ENCODE assay signal across 20 mouse cellular contexts in genomic region chr3:90448626-90449025, GRCm38 (mm10). TPM values are rescaled to one million over a fixed set of nuclear protein-coding genes. Genes with fewer than 3 reads are reported as not detected.
A peak's percentile ranks its signal among the peaks of the same experiment; 100 is the strongest.
DNase-seq lines count a peak whose midpoint lies in the region; ATAC-seq lines count a peak whose summit lies in the region.
"Had no signal": no experiment of that assay in that cellular context is flagged by ENCODE, and none has a peak within 500 bp of the region (broad histone marks: within the 10 kb centered on the region; RNA-seq: fewer than 3 reads in every experiment).

No protein-coding gene starts in this region.

- no peak overlapping the region for H3K4me2 ChIP-seq in heart, embryonic 16.5 days (ENCODE audit: low read depth, low read length)
- no peak overlapping the region for H3K4me2 ChIP-seq in lung, embryonic 16.5 days (ENCODE audit: low read depth, low read length)
- H3K4me2 ChIP-seq in kidney, embryonic 16.5 days (replicated peaks; ENCODE audit: low read depth, low read length), result no peak overlapping the region
- H3K4me2 ChIP-seq in limb, embryonic 11.5 days (ENCODE audit: low read depth, severe bottlenecking), result no peak overlapping the region
- no peak overlapping the region for H3K4me2 ChIP-seq in neural tube, embryonic 15.5 days
- H3K4me2 ChIP-seq: forebrain, embryonic 13.5 days; limb, embryonic 13.5 days; midbrain, embryonic 12.5 days; stomach, embryonic 15.5 days had no signal

- peak overlapping the region; percentile 14; the same call in 1 of the 2 replicates for H3K27ac ChIP-seq in heart, embryonic 16.5 days (ENCODE audit: low read length)
- H3K27ac ChIP-seq in lung, embryonic 16.5 days (ENCODE audit: low read length), result peak overlapping the region; percentile 35
- H3K27ac ChIP-seq in kidney, embryonic 16.5 days (ENCODE audit: low read length), result peak overlapping the region; percentile 54
- 0 out of 2 replicates have a peak overlapping the region, but pooled peaks have one; percentile 30 for H3K27ac ChIP-seq in limb, embryonic 11.5 days (replicated peaks; ENCODE audit: low read depth, low read length)
- H3K27ac ChIP-seq in neural tube, embryonic 15.5 days (replicated peaks), result no peak overlapping the region
- H3K27ac ChIP-seq: forebrain, embryonic 13.5 days; layer of hippocampus, adult 2 months; limb, embryonic 13.5 days; midbrain, embryonic 12.5 days; stomach, embryonic 15.5 days had no signal

- no peaks in the 10 kb centered on the region for H3K27me3 ChIP-seq in heart, embryonic 16.5 days (ENCODE audit: control insufficient read depth, insufficient read depth, low read length)
- no peaks in the 10 kb centered on the region for H3K27me3 ChIP-seq in lung, embryonic 16.5 days (ENCODE audit: control insufficient read depth, insufficient read depth, low read depth, low read length)
- no peaks in the 10 kb centered on the region for H3K27me3 ChIP-seq in kidney, embryonic 16.5 days (ENCODE audit: insufficient read depth, low read length)
- H3K27me3 ChIP-seq in limb, embryonic 11.5 days (ENCODE audit: control insufficient read depth, insufficient read depth, low read length), result no peaks in the 10 kb centered on the region
- H3K27me3 ChIP-seq in neural tube, embryonic 15.5 days (replicated peaks), result no peaks in the 10 kb centered on the region; the same call in 1 of the 2 replicates
- H3K27me3 ChIP-seq: forebrain, embryonic 13.5 days; midbrain, embryonic 12.5 days; stomach, embryonic 15.5 days had no signal

- no peak for DNase-seq in heart, adult 18-20 months
- DNase-seq in lung, postnatal 36 days, result no peak
- no peak for DNase-seq in limb, embryonic 11.5 days (ENCODE audit: low spot score)
- DNase-seq: adrenal gland, postnatal 36 days; cerebellum, adult 9-11 months; embryo, embryonic 11 days; heart, postnatal 4 days; spleen, adult 18-20 months; thymus, postnatal 14 days had no signal

- no peak for ATAC-seq in heart, embryonic 16.5 days (replicated peaks; ENCODE audit: extremely low read depth, insufficient read depth, low FRiP score)
- ATAC-seq in lung, embryonic 16.5 days (ENCODE audit: low read depth), result no peak
- ATAC-seq in kidney, embryonic 16.5 days (ENCODE audit: low FRiP score, low TSS enrichment), result no peak
- no peak for ATAC-seq in limb, embryonic 11.5 days (ENCODE audit: insufficient number of reproducible peaks, low FRiP score, low TSS enrichment, low read depth)
- ATAC-seq in neural tube, embryonic 15.5 days (ENCODE audit: low FRiP score), result no peak
- ATAC-seq: CD4-positive, CD25-positive, alpha-beta regulatory T cell, adult 4 months; forebrain, embryonic 13.5 days had no signal

- 57% methylated on average over 6 of the region's 6 CpGs for WGBS in heart, embryonic 16.5 days
- 49% methylated on average over 6 of the region's 6 CpGs for WGBS in lung, embryonic 16.5 days
- WGBS in kidney, embryonic 16.5 days, result 55% methylated on average over 6 of the region's 6 CpGs
- 47% methylated on average over 6 of the region's 6 CpGs for WGBS in limb, embryonic 11.5 days
- WGBS in neural tube, embryonic 15.5 days, result 30% methylated on average over 6 of the region's 6 CpGs

- H3K9ac ChIP-seq in heart, embryonic 16.5 days (ENCODE audit: low read length), result no peak overlapping the region
- no peak overlapping the region for H3K9ac ChIP-seq in lung, embryonic 16.5 days (ENCODE audit: low read length)
- no peak overlapping the region for H3K9ac ChIP-seq in kidney, embryonic 16.5 days (replicated peaks; ENCODE audit: low read length)
- peak overlapping the region; percentile 43; the same call in 1 of the 2 replicates for H3K9ac ChIP-seq in limb, embryonic 11.5 days (ENCODE audit: low read length)
- no peak overlapping the region for H3K9ac ChIP-seq in neural tube, embryonic 15.5 days (replicated peaks)
- H3K9ac ChIP-seq: forebrain, embryonic 13.5 days; limb, embryonic 13.5 days; midbrain, embryonic 12.5 days; stomach, embryonic 15.5 days had no signal

- no peak overlapping the region for H3K4me3 ChIP-seq in heart, embryonic 16.5 days (ENCODE audit: low read length)
- no peak overlapping the region for H3K4me3 ChIP-seq in lung, embryonic 16.5 days (ENCODE audit: low read length)
- no peak overlapping the region for H3K4me3 ChIP-seq in kidney, embryonic 16.5 days (ENCODE audit: low read length)
- H3K4me3 ChIP-seq in limb, embryonic 11.5 days (ENCODE audit: low read depth, low read length), result no peak overlapping the region
- no peak overlapping the region for H3K4me3 ChIP-seq in neural tube, embryonic 15.5 days (replicated peaks)
- H3K4me3 ChIP-seq: forebrain, embryonic 13.5 days; layer of hippocampus, adult 2 months; limb, embryonic 13.5 days; midbrain, embryonic 12.5 days; stomach, embryonic 15.5 days had no signal

- no peaks in the 10 kb centered on the region for H3K36me3 ChIP-seq in heart, embryonic 16.5 days (ENCODE audit: control insufficient read depth, insufficient read depth)
- H3K36me3 ChIP-seq in lung, embryonic 16.5 days (ENCODE audit: control insufficient read depth, insufficient read depth, low read length), result no peaks in the 10 kb centered on the region
- no peaks in the 10 kb centered on the region for H3K36me3 ChIP-seq in kidney, embryonic 16.5 days (ENCODE audit: insufficient read depth, low read length)
- H3K36me3 ChIP-seq in limb, embryonic 11.5 days (ENCODE audit: control insufficient read depth, insufficient read depth, low read length), result no peaks in the 10 kb centered on the region
- H3K36me3 ChIP-seq in neural tube, embryonic 15.5 days, result no peaks in the 10 kb centered on the region
- H3K36me3 ChIP-seq: limb, embryonic 13.5 days; midbrain, embryonic 12.5 days; stomach, embryonic 15.5 days had no signal

- 0 out of 2 replicates have a peak, but pooled peaks cover under 1% of the 10 kb centered on the region for H3K9me3 ChIP-seq in heart, embryonic 16.5 days (replicated peaks; ENCODE audit: control insufficient read depth, low read length)
- peaks cover 2% of the 10 kb centered on the region; the same call in 1 of the 2 replicates for H3K9me3 ChIP-seq in lung, embryonic 16.5 days (ENCODE audit: control insufficient read depth, low read length)
- H3K9me3 ChIP-seq in kidney, embryonic 16.5 days (ENCODE audit: low read length), result no peaks in the 10 kb centered on the region
- H3K9me3 ChIP-seq in limb, embryonic 11.5 days (ENCODE audit: control insufficient read depth, low read length), result no peaks in the 10 kb centered on the region
- H3K9me3 ChIP-seq in neural tube, embryonic 15.5 days (replicated peaks), result no peaks in the 10 kb centered on the region
- H3K9me3 ChIP-seq: forebrain, embryonic 13.5 days; limb, embryonic 13.5 days; midbrain, embryonic 12.5 days; stomach, embryonic 15.5 days had no signal

- H3K4me1 ChIP-seq in heart, embryonic 16.5 days (ENCODE audit: control insufficient read depth, insufficient read depth, low read length), result peaks cover 14% of the 10 kb centered on the region
- peaks cover 10% of the 10 kb centered on the region for H3K4me1 ChIP-seq in lung, embryonic 16.5 days (replicated peaks; ENCODE audit: control insufficient read depth, insufficient read depth, low read length)
- peaks cover 20% of the 10 kb centered on the region for H3K4me1 ChIP-seq in kidney, embryonic 16.5 days (ENCODE audit: insufficient read depth, low read length)
- H3K4me1 ChIP-seq in limb, embryonic 11.5 days (ENCODE audit: control insufficient read depth, insufficient read depth, low read length), result peaks cover 6% of the 10 kb centered on the region; the same call in 1 of the 2 replicates
- H3K4me1 ChIP-seq in neural tube, embryonic 15.5 days, result peaks cover 18% of the 10 kb centered on the region

RNA-seq across cellular contexts. Expression of gene Ints3, which starts 15.2 kb away (rescaled TPM):
- 18.4 and 19.8 TPM in 2 replicates for polyA plus RNA-seq in heart, embryonic 16.5 days (2015; fragmentation: Nextera tagmentation; extraction: Ambion mirVana)
- total RNA-seq in heart, adult 18-20 months (2021), result 10 to 100 TPM; 24.6 TPM
- polyA plus RNA-seq in lung, embryonic 16.5 days (2015; fragmentation: Nextera tagmentation; extraction: Ambion mirVana), result 28.7 and 28.8 TPM in 2 replicates
- polyA plus RNA-seq in kidney, embryonic 16.5 days (2015; fragmentation: Nextera tagmentation; extraction: Ambion mirVana), result 32.7 and 33.3 TPM in 2 replicates
- 47.2 and 56.7 TPM in 2 replicates for polyA plus RNA-seq in limb, embryonic 11.5 days (2014; fragmentation: Nextera tagmentation; extraction: Ambion mirVana)
- 29.8 and 31.5 TPM in 2 replicates for polyA plus RNA-seq in neural tube, embryonic 15.5 days (2015; fragmentation: Nextera tagmentation; extraction: Ambion mirVana)

RNA-seq across cellular contexts. Expression of gene Npr1, which starts 17.0 kb away (rescaled TPM):
- 11.3 and 13.0 TPM in 2 replicates for polyA plus RNA-seq in heart, embryonic 16.5 days (2015; fragmentation: Nextera tagmentation; extraction: Ambion mirVana)
- total RNA-seq in heart, adult 18-20 months (2021), result 10 to 100 TPM; 16.2 to 16.8 TPM
- polyA plus RNA-seq in lung, embryonic 16.5 days (2015; fragmentation: Nextera tagmentation; extraction: Ambion mirVana), result 24.3 and 25.0 TPM in 2 replicates
- polyA plus RNA-seq in kidney, embryonic 16.5 days (2015; fragmentation: Nextera tagmentation; extraction: Ambion mirVana), result 20.0 and 20.5 TPM in 2 replicates
- 2.0 and 2.3 TPM in 2 replicates for polyA plus RNA-seq in limb, embryonic 11.5 days (2014; fragmentation: Nextera tagmentation; extraction: Ambion mirVana)
- polyA plus RNA-seq in neural tube, embryonic 15.5 days (2015; fragmentation: Nextera tagmentation; extraction: Ambion mirVana), result 3.1 and 4.4 TPM in 2 replicates
- total RNA-seq: neutrophil, adult 5-6 weeks had no signal
- polyA plus RNA-seq: CD4-positive, CD25-positive, alpha-beta regulatory T cell, adult 4 months had no signal

RNA-seq across cellular contexts. Expression of gene Ilf2, which starts 27.3 kb away (rescaled TPM):
- 103 and 104 TPM in 2 replicates for polyA plus RNA-seq in heart, embryonic 16.5 days (2015; fragmentation: Nextera tagmentation; extraction: Ambion mirVana)
- 10 to 100 TPM; 29.3 to 30.1 TPM for total RNA-seq in heart, adult 18-20 months (2021)
- polyA plus RNA-seq in lung, embryonic 16.5 days (2015; fragmentation: Nextera tagmentation; extraction: Ambion mirVana), result 171 and 189 TPM in 2 replicates
- polyA plus RNA-seq in kidney, embryonic 16.5 days (2015; fragmentation: Nextera tagmentation; extraction: Ambion mirVana), result 219 and 223 TPM in 2 replicates
- 377 and 385 TPM in 2 replicates for polyA plus RNA-seq in limb, embryonic 11.5 days (2014; fragmentation: Nextera tagmentation; extraction: Ambion mirVana)
- polyA plus RNA-seq in neural tube, embryonic 15.5 days (2015; fragmentation: Nextera tagmentation; extraction: Ambion mirVana), result 218 and 229 TPM in 2 replicates

RNA-seq across cellular contexts. Expression of gene Snapin, which starts 42.2 kb away (rescaled TPM):
- polyA plus RNA-seq in heart, embryonic 16.5 days (2015; fragmentation: Nextera tagmentation; extraction: Ambion mirVana), result 76.1 and 88.9 TPM in 2 replicates
- 10 to 100 TPM; 62.0 to 70.7 TPM for total RNA-seq in heart, adult 18-20 months (2021)
- polyA plus RNA-seq in lung, embryonic 16.5 days (2015; fragmentation: Nextera tagmentation; extraction: Ambion mirVana), result 86.4 and 88.5 TPM in 2 replicates
- 73.9 and 80.1 TPM in 2 replicates for polyA plus RNA-seq in kidney, embryonic 16.5 days (2015; fragmentation: Nextera tagmentation; extraction: Ambion mirVana)
- polyA plus RNA-seq in limb, embryonic 11.5 days (2014; fragmentation: Nextera tagmentation; extraction: Ambion mirVana), result 60.5 and 63.6 TPM in 2 replicates
- 97.8 and 98.7 TPM in 2 replicates for polyA plus RNA-seq in neural tube, embryonic 15.5 days (2015; fragmentation: Nextera tagmentation; extraction: Ambion mirVana)

RNA-seq across cellular contexts. Expression of gene Slc27a3, which starts 58.9 kb away (rescaled TPM):
- 5.6 and 6.7 TPM in 2 replicates for polyA plus RNA-seq in heart, embryonic 16.5 days (2015; fragmentation: Nextera tagmentation; extraction: Ambion mirVana)
- under 1 TPM; 0.50 to 0.62 TPM for total RNA-seq in heart, adult 18-20 months (2021)
- polyA plus RNA-seq in lung, embryonic 16.5 days (2015; fragmentation: Nextera tagmentation; extraction: Ambion mirVana), result 20.7 and 21.7 TPM in 2 replicates
- polyA plus RNA-seq in kidney, embryonic 16.5 days (2015; fragmentation: Nextera tagmentation; extraction: Ambion mirVana), result 15.7 and 18.3 TPM in 2 replicates
- 24.0 and 28.7 TPM in 2 replicates for polyA plus RNA-seq in limb, embryonic 11.5 days (2014; fragmentation: Nextera tagmentation; extraction: Ambion mirVana)
- polyA plus RNA-seq in neural tube, embryonic 15.5 days (2015; fragmentation: Nextera tagmentation; extraction: Ambion mirVana), result 30.5 and 34.3 TPM in 2 replicates
